Mouse (Mus musculus): ENCODE measurements around the gene Lhpp. TPM values are rescaled to one million over a fixed set of nuclear protein-coding genes. Genes with fewer than 3 reads are reported as not detected.
A peak's percentile ranks its signal among the peaks of the same experiment; 100 is the strongest.

Gene Lhpp
- total and polyA plus RNA-seq, 3 experiments = 0.10 to 0.11 TPM; not detected in 1

DNA sequence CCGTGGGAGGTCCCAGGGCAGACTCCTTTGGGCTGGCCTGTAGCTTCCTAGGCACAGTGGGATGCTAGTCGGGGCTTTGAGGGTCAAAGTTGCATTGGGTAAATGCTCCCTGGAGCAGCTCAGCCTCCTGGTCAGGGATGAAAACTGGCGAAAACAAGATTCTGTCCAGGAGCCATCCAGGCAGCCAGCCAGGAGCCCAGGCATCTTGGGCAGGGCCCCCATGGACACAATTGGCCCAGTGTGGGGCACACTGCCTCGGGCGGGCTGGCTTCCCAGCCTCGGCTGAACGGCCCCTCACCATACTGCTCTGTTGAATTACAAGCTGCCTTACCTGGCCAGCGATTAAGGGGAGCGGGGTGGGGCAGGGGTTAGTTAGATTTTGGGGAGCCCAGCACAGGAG is 82.3 kb downstream of the Lhpp start:
- no peak for DNase-seq (ENCODE audit: low spot score)
- Histone ChIP-seq H3K36me3 (replicated peaks) (no peaks in the 10 kb centered on the region), H3K9me3 (replicated peaks) (peaks cover 8% of the 10 kb centered on the region), H3K4me3 (ENCODE audit: low read depth, low read length) (no peak overlapping the region), H3K4me1 (ENCODE audit: insufficient read depth, low read depth, low read length) (peaks cover 30% of the 10 kb centered on the region), H3K27me3 (ENCODE audit: insufficient read depth, low read length) (peaks cover 42% of the 10 kb centered on the region)
- ATAC-seq (ENCODE audit: extremely low read depth, insufficient number of reproducible peaks, low FRiP score, poor library complexity, severe bottlenecking) = no peak
- TF ChIP-seq POLR2AphosphoS5 (IDR thresholded peaks at IDR 0.05; ENCODE audit: insufficient replicate concordance, low read depth, low read length) = no peak
- TF ChIP-seq TAL1 (conservative IDR thresholded peaks at IDR 0.05; ENCODE audit: low read depth, low read length) = no peak

DNA sequence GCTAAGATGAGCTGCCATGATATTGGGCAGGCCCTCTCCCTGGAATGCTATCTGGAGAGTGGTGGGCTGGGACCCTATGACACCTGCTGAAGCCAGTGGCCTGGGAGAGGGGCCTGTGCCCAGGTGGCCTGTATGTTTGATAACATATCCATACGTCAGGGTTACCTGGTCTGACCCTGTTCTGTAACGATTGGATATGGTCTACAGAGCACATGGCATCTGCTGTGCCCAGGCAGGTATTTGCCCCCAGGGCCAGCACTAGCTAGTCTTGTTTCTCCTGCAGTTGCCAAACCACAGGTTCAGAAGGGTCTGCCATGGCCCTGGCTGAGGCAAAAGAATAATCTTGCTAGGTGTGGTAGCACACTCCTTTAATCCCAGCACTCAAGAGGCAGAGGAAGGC is 83.1 kb downstream of the Lhpp start:
- H3K36me3 ChIP-seq (replicated peaks) = no peaks in the 10 kb centered on the region
- ATAC-seq (ENCODE audit: extremely low read depth, insufficient number of reproducible peaks, low FRiP score, poor library complexity, severe bottlenecking) (no peak), DNase-seq (ENCODE audit: low spot score) (no peak)
- peaks cover 8% of the 10 kb centered on the region for H3K9me3 ChIP-seq (replicated peaks)
- H3K4me3 ChIP-seq (ENCODE audit: low read depth, low read length) = no peak overlapping the region
- TF ChIP-seq POLR2AphosphoS5 (IDR thresholded peaks at IDR 0.05; ENCODE audit: insufficient replicate concordance, low read depth, low read length) = no peak
- TF ChIP-seq GATA1 (IDR thresholded peaks at IDR 0.05; ENCODE audit: borderline replicate concordance, low read length) = no peak
- TF ChIP-seq TAL1 (conservative IDR thresholded peaks at IDR 0.05; ENCODE audit: low read depth, low read length) = no peak
- no peak for TF ChIP-seq CTCF (IDR thresholded peaks at IDR 0.05; ENCODE audit: low read depth, low read length)
- H3K4me1 ChIP-seq (ENCODE audit: insufficient read depth, low read depth, low read length) = peaks cover 21% of the 10 kb centered on the region
- H3K27me3 ChIP-seq (ENCODE audit: insufficient read depth, low read length) = peaks cover 44% of the 10 kb centered on the region

DNA sequence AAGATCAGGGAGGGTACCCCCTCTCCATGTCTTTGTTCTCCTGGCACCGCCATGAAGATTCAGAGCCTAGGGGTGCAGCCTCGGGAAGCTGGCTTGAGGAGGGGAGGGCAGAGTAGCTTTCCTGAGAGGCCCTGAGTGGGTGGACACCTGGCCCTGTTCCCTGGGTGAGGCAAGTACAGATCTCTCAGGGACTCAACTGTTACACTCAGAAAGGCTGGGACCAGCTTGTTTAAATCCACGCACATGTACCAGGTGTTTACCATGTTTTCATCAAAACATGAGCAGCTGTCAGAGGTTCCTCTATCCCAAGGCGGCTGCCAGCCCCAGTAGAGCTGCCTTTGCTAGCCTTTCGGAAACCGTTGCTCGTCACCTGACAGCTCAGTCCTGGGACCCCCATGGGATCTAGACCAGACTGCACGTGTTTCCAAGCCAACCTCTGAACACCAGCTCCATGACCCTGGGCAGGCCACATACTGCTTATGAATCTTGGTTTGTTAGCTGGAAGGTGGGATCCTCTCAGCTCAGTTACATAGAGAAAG is 86.9 kb downstream of the Lhpp start:
- Histone ChIP-seq H3K4me3 (ENCODE audit: low read depth, low read length) (no peak overlapping the region), H3K4me1 (ENCODE audit: insufficient read depth, low read depth, low read length) (peaks cover 19% of the 10 kb centered on the region), H3K9me3 (replicated peaks) (peaks cover 8% of the 10 kb centered on the region), H3K36me3 (replicated peaks) (no peaks in the 10 kb centered on the region), H3K27me3 (ENCODE audit: insufficient read depth, low read length) (peaks cover 46% of the 10 kb centered on the region)
- ATAC-seq (ENCODE audit: extremely low read depth, insufficient number of reproducible peaks, low FRiP score, poor library complexity, severe bottlenecking) (no peak), DNase-seq (ENCODE audit: low spot score) (no peak)
- no peak for TF ChIP-seq GATA2 (IDR thresholded peaks at IDR 0.05; ENCODE audit: borderline replicate concordance, low read depth, low read length)
- no peak for TF ChIP-seq CTCF (IDR thresholded peaks at IDR 0.05; ENCODE audit: low read depth, low read length)
- TF ChIP-seq TAL1 (conservative IDR thresholded peaks at IDR 0.05; ENCODE audit: low read depth, low read length) = no peak

DNA sequence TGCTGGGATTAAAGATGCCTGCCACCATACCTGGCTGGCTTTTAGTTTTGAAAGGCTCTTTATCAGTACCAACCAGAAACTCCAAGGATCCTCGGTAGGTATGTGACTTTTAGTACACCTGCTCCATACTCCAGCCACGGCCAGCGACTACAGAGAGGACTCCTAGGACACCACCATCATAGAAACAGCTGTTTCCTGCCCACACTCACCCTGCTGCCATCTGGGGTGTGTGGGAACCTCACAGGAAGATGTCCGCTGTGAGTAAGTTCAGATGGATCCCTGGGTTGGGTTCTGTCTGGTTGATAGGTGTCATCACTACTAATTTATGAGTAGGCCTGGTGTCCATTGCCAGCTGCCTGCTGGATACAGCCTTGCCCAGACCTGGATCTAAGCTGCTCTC is 88.3 kb downstream of the Lhpp start:
- TF ChIP-seq GATA2 (IDR thresholded peaks at IDR 0.05; ENCODE audit: borderline replicate concordance, low read depth, low read length) = no peak
- no peak for TF ChIP-seq GATA1 (IDR thresholded peaks at IDR 0.05; ENCODE audit: borderline replicate concordance, low read length)
- no peak for TF ChIP-seq POLR2AphosphoS5 (IDR thresholded peaks at IDR 0.05; ENCODE audit: insufficient replicate concordance, low read depth, low read length)
- no peak for TF ChIP-seq TAL1 (conservative IDR thresholded peaks at IDR 0.05; ENCODE audit: low read depth, low read length)
- TF ChIP-seq CTCF (IDR thresholded peaks at IDR 0.05; ENCODE audit: low read depth, low read length) = no peak
- no peaks in the 10 kb centered on the region for H3K36me3 ChIP-seq (replicated peaks)
- H3K4me3 ChIP-seq (ENCODE audit: low read depth, low read length) = no peak overlapping the region
- peaks cover 46% of the 10 kb centered on the region for H3K27me3 ChIP-seq (ENCODE audit: insufficient read depth, low read length)
- H3K9me3 ChIP-seq (replicated peaks) = peaks cover 8% of the 10 kb centered on the region
- DNase-seq (ENCODE audit: low spot score) (no peak), ATAC-seq (ENCODE audit: extremely low read depth, insufficient number of reproducible peaks, low FRiP score, poor library complexity, severe bottlenecking) (no peak)
- H3K4me1 ChIP-seq (ENCODE audit: insufficient read depth, low read depth, low read length) = peaks cover 30% of the 10 kb centered on the region

DNA sequence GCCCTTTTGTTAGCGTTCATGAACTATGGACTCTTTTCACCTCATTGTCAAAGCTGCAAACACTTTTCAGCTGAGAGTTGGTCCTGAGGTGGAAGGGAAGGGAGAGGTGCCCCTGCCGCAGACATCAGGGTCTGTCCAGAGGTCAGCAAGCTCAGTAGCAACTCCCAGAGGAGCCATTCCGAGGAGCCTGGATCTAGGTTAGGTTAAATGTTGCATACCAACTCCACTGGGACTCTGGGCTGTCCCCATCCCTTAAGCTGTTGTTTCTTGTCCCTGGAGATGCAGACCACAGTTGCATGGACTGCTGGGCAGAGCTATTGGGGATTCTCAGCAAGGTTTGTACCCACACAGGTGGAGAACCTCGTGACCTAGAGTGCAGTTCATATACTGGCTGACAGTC is 88.7 kb downstream of the Lhpp start:
- ATAC-seq (ENCODE audit: extremely low read depth, insufficient number of reproducible peaks, low FRiP score, poor library complexity, severe bottlenecking) (no peak), DNase-seq (ENCODE audit: low spot score) (no peak)
- peaks cover 8% of the 10 kb centered on the region for H3K9me3 ChIP-seq (replicated peaks)
- TF ChIP-seq GATA2 (IDR thresholded peaks at IDR 0.05; ENCODE audit: borderline replicate concordance, low read depth, low read length) (no peak), GATA1 (IDR thresholded peaks at IDR 0.05; ENCODE audit: borderline replicate concordance, low read length) (no peak), POLR2AphosphoS5 (IDR thresholded peaks at IDR 0.05; ENCODE audit: insufficient replicate concordance, low read depth, low read length) (no peak), TAL1 (conservative IDR thresholded peaks at IDR 0.05; ENCODE audit: low read depth, low read length) (no peak), CTCF (IDR thresholded peaks at IDR 0.05; ENCODE audit: low read depth, low read length) (no peak)
- H3K4me1 ChIP-seq (ENCODE audit: insufficient read depth, low read depth, low read length) = peaks cover 30% of the 10 kb centered on the region
- no peak overlapping the region for H3K4me3 ChIP-seq (ENCODE audit: low read depth, low read length)
- H3K27me3 ChIP-seq (ENCODE audit: insufficient read depth, low read length) = peaks cover 50% of the 10 kb centered on the region
- H3K36me3 ChIP-seq (replicated peaks) = no peaks in the 10 kb centered on the region

DNA sequence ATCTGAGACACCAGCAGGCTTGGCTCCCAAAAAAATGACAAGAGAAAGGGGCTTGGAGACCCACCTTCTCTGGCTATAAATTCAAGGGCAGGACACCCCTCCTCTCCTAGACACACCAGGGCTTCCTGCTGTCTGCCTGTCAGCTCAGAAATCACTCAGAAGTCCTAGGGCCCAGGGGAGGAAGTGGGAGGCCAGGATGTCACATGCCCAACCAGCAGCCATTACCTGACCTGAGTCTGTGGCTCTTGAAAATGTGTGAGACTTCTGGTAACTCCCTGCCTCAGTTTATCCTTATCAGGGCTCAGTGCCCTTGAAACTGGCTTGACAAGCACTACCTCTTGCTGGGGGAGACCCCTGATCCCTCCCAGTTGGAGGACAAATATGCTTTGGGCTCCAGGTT is 89.2 kb downstream of the Lhpp start:
- no peaks in the 10 kb centered on the region for H3K36me3 ChIP-seq (replicated peaks)
- no peak for ATAC-seq (ENCODE audit: extremely low read depth, insufficient number of reproducible peaks, low FRiP score, poor library complexity, severe bottlenecking)
- H3K9me3 ChIP-seq (replicated peaks) = peaks cover 4% of the 10 kb centered on the region
- TF ChIP-seq POLR2AphosphoS5 (IDR thresholded peaks at IDR 0.05; ENCODE audit: insufficient replicate concordance, low read depth, low read length) (no peak), GATA2 (IDR thresholded peaks at IDR 0.05; ENCODE audit: borderline replicate concordance, low read depth, low read length) (no peak), CTCF (IDR thresholded peaks at IDR 0.05; ENCODE audit: low read depth, low read length) (no peak), GATA1 (IDR thresholded peaks at IDR 0.05; ENCODE audit: borderline replicate concordance, low read length) (no peak), TAL1 (conservative IDR thresholded peaks at IDR 0.05; ENCODE audit: low read depth, low read length) (no peak)
- peaks cover 30% of the 10 kb centered on the region for H3K4me1 ChIP-seq (ENCODE audit: insufficient read depth, low read depth, low read length)
- no peak overlapping the region for H3K4me3 ChIP-seq (ENCODE audit: low read depth, low read length)
- no peak for DNase-seq (ENCODE audit: low spot score)
- peaks cover 50% of the 10 kb centered on the region for H3K27me3 ChIP-seq (ENCODE audit: insufficient read depth, low read length)

DNA sequence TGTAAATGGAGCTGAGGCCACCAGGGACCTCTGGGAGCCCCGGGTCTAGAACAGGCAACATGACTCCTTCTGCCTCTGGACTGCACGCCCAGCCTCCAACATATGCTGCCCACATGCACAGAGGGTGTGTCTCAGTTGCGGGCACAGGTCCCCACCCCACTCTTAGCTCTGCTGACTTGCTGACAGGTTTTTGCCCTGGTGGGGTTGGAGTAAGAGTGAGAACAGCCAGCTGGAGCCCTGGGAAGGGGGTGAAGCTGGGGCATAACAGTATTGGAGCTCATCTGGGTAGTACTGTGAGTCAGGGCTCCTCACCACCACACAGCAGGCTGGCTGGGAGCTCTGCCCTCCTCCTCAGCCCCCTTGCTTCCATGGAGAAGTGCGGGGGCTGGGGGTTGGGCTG is 89.7 kb downstream of the Lhpp start:
- H3K9me3 ChIP-seq (replicated peaks) = no peaks in the 10 kb centered on the region
- ATAC-seq (ENCODE audit: extremely low read depth, insufficient number of reproducible peaks, low FRiP score, poor library complexity, severe bottlenecking) = peak; percentile 72
- no peak for DNase-seq (ENCODE audit: low spot score)
- H3K4me3 ChIP-seq (ENCODE audit: low read depth, low read length) = peak overlapping the region; percentile 5; the same call in 1 of the 2 replicates
- H3K4me1 ChIP-seq (ENCODE audit: insufficient read depth, low read depth, low read length) = peaks cover 30% of the 10 kb centered on the region
- H3K27me3 ChIP-seq (ENCODE audit: insufficient read depth, low read length) = peaks cover 50% of the 10 kb centered on the region
- no peaks in the 10 kb centered on the region for H3K36me3 ChIP-seq (replicated peaks)
- TF ChIP-seq POLR2AphosphoS5 (IDR thresholded peaks at IDR 0.05; ENCODE audit: insufficient replicate concordance, low read depth, low read length) (no peak), GATA1 (IDR thresholded peaks at IDR 0.05; ENCODE audit: borderline replicate concordance, low read length) (no peak), GATA2 (IDR thresholded peaks at IDR 0.05; ENCODE audit: borderline replicate concordance, low read depth, low read length) (no peak), CTCF (IDR thresholded peaks at IDR 0.05; ENCODE audit: low read depth, low read length) (no peak), TAL1 (conservative IDR thresholded peaks at IDR 0.05; ENCODE audit: low read depth, low read length) (no peak)

Data from G1E (cell line).